Mouse (Mus musculus): ENCODE measurements around the gene Prr7.

The Prr7 gene

GRCm38 (mm10) chr13:55506697-55507096 is 42.6 kb downstream of the Prr7 start:
- DNase-seq (ENCODE audit: extremely low spot score, low spot score) = no peak

DNA sequence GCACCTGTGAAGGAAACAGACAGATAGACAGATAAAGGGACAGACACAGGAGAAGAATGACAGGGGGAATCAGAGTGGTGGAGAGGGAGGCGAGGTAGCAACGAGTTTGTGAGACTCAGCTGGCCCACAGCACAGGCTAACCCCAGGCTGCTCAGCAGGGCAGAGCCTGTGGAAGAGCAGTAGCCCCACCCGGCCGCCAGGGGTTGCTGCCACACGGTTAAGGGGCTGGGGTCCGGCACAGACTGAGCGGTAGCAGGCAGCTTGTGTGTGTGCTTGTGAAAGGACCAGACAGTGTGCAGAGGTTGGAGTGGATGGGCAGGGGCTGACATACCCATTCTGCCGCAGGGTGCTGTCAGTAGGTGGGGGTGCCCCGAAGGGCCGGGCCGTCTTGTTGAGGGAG is 43.8 kb downstream of the Prr7 start:
- DNase-seq (ENCODE audit: extremely low spot score, low spot score) = no peak

DNA sequence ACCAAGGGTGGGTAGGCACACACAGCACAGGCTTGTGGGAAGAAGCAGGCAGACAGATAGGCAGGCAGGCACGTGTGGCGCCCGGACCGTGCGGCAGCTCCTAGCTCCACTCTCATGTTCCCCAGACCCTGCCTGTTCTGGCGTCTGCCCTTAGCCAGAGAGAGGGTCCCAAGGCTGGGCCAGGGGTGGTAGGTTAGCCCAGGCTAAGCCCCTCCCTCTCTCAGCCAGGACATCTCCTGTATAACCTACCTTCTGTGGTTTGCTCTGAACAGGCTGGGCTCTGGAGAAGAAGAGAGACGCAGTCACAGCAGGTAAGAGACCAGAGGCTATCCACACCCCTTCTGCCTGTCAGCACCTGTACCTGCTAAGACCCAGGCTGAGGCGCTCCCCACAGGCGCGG is 44.5 kb downstream of the Prr7 start:
- DNase-seq (ENCODE audit: extremely low spot score, low spot score) = no peak

GRCm38 (mm10) chr13:55510332-55510667 is 46.2 kb downstream of the Prr7 start:
- no peak for DNase-seq (ENCODE audit: extremely low spot score, low spot score)

DNA sequence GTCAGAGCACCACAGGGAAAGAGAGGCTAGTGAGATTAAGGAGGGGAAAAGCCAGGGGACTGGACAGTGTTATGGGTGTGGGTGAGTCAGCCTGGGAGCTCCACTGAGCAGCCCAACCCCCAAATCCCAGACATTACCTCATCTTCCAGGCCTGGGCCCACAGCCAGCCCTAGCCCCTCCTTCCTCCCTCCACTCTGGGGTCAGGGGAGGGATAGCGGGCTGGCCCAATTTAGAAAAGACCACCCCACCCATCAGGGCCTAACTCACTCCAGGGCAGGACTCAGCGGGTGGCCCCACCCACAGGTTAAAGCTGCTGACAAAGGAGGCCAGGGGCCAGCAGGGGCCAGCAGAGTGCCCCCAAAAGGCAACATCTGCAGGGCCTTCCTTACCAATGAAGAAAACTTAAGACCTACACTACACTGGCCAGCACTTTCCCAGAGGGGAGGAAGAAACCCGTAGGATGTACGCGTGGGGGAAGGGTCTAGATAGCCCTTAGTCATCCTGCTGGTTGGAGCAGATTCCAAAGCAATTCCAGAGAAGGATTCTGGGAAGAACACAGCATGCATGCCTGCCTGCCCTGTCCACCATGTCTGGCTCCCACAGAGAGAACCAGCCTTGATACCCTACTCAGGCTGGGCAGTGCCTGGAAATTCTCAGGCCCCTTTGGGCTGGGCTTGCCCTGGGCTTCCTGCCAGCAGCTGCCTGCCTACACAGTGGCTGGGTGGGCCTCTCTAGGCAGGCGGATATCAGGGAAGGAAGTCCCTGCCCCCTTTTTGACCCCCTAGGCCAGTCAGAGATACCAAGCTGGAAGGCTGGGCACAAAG is 46.8 kb downstream of the Prr7 start:
- peak; percentile 64 for DNase-seq (ENCODE audit: extremely low spot score, low spot score)

DNA sequence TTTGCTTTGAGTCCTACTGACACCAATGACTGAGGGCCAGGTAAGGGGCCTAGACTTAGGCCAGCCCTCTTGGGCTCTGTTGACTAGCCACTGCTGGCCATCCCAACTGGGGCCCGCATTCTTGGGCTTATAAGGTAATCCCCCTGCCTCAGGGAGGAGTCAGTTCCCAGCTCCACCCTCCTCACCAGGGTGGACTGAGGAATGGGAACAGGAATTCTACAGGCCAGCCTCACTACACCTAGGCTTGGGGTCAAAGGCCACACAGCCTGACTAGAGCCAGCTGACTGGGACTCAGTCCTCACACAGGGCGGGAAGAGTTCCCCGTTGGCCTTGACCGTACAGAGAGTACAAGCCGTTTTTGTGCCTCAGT is 47.4 kb downstream of the Prr7 start:
- no peak for DNase-seq (ENCODE audit: extremely low spot score, low spot score)

- peak; percentile 80 for DNase-seq (ENCODE audit: extremely low spot score, low spot score)
Measured at GRCm38 (mm10) chr13:55512379-55513031, 48.4 kb downstream of the Prr7 start.

GRCm38 (mm10) chr13:55513111-55513748 is 49.2 kb downstream of the Prr7 start, which contains the start of gene Pdlim7:
TSS of gene Pdlim7 (minus strand) at chr13:55513676.
- peak; percentile 96 for DNase-seq (ENCODE audit: extremely low spot score, low spot score)

DNA sequence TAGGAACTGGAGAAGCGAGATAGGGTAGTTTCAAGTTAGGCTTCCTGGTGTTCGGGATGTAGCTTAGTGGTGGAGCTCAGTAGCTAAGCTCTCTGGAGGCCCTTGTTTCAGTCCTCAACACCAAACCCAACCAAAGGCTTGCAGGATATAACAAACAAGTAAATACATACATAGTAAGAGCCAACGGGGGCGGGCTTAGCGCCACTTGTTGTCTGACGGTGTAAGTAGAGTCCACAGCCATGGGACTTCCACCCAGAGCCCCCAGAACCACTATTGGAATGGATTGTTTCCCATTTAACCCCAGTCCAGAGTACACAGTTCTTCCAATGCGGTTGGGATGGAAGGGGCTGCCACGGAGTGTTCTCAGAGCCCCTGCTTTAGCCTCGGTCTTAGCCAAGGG is 49.8 kb downstream of the Prr7 start:
- DNase-seq (ENCODE audit: extremely low spot score, low spot score) = no peak

DNA sequence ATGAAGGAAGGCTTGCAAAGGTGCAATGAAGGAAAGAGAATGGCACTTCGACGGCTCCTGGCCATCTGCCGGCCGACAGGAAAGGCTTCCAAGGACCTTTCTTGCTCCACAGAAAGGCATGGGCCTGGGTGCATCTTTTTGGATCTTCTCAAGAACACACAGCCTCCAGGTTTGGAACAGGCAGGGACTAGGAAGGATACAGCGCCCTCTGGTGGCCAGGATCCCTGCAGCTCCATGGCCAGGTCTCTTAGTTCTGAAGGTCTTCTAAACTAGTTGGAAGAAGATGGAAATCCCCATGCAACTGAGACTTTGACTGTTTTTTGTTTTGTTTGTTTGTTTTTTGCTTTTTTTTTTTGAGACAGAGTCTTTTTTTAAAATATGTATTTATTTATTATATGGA is 52.9 kb downstream of the Prr7 start:
- DNase-seq (ENCODE audit: extremely low spot score, low spot score) = peak; percentile 95

DNA sequence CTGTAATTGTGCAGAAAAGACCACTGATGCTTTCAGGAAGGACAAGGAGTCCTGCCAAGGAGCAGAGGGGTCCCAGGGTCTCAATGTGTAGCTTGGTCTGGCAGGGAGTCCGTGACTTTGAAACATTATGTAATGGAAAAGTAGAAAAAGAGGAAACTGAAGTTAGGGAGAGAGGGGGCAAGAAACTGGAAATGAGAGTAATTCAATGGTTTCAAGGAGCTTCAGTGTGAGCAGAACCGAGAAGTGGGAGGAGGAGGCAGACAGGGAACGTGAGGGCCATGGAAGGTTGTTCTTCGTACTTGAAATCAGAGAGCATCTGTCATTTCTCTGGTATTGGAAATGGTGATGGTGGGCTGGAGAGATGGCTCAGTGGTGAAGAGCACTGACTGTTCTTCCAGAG is 55.5 kb downstream of the Prr7 start:
- no peak for DNase-seq (ENCODE audit: extremely low spot score, low spot score)

- no peak for DNase-seq (ENCODE audit: extremely low spot score, low spot score)
Measured at GRCm38 (mm10) chr13:55522730-55523129, 58.7 kb downstream of the Prr7 start.
